Mouse (Mus musculus) brain, adult 2 months (tissue): Measurements from ENCODE around the gene Cyth1.
A peak's percentile ranks its signal among the peaks of the same experiment; 100 is the strongest.

Source experiments
- DNase-seq: peaks from one replicate; pipeline ENCODE4 v3.0.0; 2011; ENCODE audit warnings: low read depth, low spot score

The Cyth1 gene

DNA sequence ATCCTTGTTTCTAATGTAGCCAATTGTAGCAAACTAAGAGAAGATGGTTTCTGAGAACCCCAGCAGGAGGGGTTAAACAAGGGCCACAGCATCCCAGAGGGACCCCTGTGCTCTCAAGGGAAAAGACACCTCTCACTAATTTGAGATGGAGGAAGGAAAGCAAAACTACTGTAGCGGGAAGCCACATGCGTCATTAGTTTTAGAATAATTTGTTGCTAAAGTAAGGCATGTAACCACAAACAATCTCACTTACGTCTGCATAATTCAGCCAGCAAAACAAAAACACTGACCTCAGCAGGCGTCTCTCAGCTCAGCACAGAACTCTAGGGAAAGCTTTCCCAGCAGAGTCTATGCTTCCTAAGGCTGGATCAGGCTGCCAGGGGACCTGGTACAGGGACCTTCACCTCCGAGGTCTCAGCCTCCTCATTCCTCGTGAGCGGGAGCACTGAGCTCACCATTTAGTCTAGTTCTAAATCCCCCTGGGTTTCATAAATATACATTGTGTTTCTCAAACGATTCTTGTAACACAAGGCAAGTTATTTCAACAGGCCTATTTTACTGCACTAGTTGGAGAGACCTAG is 91.8 kb downstream of the Cyth1 start:
- no peak for DNase-seq

DNA sequence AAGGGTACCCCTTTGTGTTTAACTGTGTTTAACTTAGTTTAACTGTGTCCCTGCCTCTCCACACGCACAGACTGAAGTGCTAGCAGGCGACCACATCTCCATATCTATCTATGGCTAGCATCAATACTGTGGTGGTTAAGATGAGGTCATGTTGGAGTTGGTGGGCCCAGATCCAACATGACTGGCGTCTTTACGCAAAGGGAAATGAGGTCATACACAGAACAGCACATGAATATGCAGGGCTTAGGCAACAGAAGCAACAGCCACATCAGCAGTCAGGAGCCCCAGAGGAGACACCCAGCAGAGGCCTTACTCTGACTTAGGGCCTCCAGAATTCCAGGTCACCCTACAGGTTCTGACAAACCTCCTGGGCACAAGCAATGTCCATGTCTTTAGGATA is 95.4 kb downstream of the Cyth1 start:
- no peak for DNase-seq

DNA sequence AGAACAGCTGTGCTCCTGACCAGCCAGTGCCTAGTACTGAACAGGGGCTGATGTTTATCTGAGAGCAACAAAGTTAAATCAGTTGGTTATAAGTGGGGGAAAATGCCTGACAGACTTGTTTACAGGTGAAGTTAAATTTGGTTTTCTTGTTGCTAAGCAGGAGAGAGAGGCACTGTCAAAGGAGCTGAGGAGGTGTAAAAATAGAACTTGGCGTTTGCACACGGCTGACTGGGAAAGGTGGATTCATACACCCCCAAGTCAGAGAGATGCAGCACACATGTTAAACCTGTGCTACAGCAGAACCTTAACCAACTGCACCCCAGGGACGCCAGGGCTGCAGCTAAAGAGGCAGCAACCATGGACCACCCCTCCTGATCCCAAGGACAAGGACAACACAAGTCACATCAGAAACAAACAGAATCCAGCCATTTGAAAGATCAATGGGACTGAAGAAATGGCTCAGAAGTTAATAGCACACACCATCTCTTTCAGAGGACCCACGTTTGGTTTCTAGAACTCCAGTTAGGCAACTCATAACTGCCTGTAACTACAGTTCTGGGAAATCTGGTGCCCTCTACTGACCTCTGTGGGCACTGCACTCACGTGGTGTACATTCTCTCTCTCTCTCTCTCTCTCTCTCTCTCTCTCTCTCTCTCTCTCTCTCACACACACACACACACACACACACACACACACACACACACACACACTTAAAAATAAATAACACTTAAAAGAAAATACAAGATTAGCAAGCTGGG is 96.8 kb downstream of the Cyth1 start:
- peak; percentile 75 for DNase-seq

DNA sequence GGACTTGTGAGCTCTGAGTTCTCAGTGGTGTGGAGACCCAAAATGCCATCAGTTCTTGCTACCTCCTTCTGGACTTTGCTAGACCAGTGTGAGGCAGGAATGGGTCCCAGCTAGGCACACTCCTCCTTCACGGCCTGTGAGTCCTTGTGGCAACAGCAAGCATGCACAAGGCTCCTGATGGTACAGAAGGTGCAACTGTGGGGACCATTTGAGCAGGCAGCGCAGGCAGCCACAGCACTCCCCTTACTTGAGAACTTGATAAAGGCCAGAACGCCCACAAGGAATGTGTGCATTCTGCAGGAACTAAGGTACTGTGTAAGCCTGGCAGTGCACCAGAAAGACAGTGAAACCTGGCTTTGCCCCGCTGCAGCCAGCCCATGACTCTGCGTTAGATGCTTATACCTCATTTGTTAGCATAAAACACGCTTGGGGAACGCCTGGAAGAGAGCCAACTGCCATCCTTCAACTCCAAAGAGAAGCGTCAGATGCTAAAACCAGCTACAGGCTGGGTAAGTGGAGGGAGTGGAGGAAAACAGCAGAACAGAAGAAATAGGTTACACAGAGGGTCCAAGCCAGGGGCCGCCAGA is 98.2 kb downstream of the Cyth1 start:
- DNase-seq = peak; percentile 87

DNA sequence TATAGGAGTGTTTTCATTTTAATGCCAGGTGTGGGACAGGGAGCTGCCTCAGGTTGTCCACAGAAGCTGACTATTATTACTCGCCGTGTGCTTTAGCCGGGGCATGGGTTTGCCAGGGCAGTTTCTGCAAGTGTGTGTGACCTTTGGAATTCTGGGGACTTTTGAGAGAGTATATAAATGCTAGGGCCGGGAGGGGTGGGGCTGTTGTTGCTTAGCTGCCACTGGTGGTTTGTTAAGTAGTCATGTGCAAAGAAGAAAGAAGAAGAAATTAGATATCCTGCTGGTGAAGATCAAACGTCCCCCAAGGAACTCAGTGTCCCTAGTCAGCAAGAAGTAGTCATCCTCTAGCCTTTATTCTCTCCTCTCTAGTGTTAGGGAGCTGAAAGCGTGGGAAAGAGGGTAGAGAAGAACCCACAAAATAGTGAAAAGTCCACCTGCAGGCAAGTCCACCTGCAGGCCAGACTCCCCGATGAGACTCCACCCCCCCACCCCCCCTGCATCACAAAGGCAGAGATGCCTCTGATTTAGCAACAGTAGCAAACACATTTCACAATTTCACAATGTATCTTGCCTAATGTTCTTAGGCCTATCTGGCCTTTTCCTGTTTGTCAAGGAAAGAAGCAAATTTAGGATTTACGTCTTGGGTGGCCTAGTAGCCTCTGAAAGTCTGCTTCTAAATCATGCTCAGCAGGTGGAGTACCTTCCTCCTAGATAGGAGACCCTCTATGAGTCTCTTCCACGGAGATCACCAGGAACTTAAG is 100.3 kb downstream of the Cyth1 start:
- no peak for DNase-seq

DNA sequence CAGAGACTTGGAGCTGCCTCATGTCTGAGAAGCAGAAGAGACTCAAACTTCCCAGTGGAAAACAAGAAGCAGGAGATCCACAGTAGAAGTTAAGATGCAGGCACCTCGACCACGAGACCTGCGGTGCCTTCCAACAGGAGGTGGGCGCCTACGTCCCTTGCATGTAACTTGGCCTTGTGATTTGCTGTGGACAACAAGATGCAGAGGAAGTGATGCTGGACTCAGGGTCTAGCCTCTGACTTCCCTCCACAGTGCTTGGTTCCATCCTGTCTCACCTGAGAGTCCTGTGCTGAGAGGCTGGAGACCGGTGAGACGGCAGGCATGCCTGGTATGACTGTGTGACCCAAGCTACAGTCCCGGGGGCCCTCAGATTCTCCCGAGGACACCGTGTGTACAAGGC is 101.9 kb downstream of the Cyth1 start:
- DNase-seq = no peak

DNA sequence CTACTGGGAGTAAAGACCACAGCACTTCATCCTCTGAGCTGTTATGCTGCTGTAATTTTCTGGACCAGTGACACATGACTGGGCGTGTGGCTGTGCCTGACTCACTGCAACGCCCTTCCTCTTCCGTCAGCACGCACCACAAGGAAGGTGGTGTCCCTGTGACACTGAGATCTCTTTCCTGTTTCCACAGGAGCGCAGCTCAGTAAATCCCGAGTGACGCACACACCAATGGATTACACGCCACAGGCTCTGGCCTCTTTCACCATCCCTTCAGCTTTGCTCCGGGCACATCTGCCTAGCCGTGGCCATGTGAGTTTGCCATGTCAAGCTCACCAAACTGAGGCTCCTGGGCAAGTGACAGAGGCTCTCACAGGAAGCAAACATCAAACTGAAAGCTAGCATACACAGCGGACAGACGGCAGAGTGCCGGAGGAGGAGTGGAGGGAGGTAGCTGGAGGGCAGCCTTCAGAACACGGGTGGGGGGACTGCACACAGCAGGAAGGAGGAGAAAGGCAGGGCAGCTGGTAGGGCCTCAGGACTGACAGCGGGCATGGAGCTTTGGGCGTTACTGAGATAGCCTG is 102.5 kb downstream of the Cyth1 start:
- peak; percentile 50 for DNase-seq

DNA sequence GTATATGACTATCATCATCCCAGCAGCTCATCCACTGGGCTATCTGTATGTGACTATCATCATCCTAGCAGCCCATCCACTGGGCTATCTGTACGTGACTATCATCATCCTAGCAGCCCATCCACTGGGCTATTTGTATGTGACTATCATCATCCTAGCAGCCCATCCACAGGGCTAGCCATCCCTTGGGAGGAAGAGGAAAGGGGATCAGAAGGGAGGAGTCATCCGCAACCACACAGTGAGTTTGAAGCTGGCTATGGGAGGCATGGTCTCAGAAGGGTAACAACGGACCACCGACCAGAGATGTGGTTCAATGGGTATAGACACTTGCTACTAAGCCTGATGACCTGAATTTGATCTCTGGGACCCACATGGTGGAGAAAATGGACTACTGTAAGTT is 103.3 kb downstream of the Cyth1 start:
- no peak for DNase-seq

DNA sequence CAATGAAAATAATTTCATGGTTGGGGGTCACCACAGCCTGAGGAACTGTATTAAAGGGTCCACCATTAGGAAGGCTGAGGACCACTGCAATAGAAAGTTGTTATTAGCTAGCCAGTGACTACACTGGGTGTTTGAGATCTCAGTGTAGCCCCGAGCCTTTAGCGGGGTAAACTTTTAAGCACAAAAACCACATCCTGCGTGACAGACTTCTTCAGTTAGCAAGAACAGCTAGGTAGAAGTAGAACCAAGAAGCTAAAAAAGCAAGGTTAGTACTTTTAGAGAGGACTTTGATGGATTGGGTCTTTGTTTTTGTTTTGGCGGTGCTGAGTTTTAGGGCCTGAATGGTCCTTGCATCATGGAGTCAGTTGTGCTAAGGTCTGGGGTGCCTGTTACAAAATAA is 104.7 kb downstream of the Cyth1 start:
- DNase-seq = no peak

DNA sequence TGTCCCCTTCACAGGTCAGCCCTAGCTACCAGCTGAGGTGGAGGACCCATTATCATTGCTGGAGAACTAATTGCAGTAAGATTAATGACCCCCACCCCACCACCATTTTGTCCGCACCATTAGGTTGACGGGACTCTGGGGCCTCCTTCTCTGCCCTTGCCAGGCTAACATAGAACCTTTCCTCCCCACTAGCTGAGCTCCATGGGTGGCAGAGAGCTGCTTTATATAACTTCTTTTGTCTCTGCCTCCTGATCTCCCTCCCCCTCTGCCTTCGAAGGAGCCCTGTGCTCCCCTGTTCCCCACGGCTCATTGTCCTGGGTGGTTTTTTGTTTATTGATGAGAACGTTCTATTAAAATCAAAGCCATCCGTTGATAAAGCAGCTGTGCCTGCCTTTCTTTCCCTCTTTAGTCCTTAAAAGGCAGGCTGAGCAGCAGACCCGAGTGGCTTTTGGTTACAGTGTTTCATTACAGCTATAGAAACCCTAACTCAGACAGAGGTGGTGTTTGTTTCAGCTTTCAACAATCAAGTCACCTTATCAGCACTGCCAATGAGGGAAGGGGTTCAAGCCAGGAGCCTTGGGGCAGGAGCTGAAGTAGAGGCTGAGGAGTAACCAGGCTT is 105.7 kb downstream of the Cyth1 start:
- peak; percentile 44 for DNase-seq

DNA sequence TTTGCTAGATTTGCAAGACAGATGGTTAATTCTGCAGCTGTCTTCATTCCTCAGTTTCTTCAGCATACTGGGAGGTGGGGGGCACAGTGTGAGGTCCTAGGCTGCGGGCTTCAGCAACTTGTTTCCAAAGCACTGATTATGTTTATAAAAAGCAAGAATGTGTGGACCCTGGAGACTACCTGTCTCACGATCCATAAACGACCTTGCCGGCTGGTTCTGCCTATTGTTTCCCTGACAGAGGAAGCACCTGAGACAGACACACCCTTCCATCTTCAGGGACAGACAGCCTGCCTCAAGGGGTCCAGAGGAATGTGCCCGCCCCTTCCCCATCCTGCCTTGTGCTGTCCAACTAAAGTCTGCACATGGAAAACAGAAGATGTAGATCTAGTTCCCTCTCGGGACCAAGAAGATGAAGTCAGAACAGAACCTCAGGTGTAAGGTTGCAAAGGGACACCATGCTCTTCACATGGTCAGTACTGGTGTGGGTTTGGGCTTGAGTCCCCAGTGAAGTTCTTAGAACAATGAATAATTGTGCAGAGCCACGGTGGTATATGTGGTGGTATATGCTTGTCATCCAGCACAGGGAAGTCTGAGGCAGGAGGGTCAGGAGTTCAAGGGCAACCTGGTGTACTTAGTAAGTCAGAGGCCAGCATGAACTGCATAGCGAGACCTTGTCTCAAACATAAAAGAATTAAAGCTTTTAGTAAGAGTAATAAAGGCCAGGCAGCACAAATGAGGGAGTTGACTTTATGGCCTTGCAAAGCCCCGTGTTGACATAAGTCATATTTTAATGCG is 107.4 kb downstream of the Cyth1 start:
- DNase-seq = no peak

DNA sequence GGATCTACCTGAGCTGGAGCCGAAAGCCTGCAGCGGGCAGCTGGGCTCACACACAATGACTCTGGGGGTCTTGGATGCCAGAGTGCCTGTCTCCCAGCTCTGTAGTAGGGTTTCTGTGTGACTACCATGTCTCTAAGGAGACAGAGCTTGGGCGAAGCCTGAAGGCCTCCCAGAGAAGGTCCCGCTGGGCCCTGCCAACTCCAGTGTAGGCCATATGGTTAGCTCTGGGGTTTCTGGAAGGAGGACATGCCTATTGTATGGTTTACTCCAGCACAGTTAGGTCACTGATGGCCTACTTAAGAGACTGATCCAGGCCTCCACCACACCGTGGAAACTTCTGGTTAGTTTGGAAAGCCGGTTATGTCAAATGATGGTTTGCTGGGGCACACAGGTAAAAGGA is 110.0 kb downstream of the Cyth1 start:
- peak; percentile 85 for DNase-seq

DNA sequence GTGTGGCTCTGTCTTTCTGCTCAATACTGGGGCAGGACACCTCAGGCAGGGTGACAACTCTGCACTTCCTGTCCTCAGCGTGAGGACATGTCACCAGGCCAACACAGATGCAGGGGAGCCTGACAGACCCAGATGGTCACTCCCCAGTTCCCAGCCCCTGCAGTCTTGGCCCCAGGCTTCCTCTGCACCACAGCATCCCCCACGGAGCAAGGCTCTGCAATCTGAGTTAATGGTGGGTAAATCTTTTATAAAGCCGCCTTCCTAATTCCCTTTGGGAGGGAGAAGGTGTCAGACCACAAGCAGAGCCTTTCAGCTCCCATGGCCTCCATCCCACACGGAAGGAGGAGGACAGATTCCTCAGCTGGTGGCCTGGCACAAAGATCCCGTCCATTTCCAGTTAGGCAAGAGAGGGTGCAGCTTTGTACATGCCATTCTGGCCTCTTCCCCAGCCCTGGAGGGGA is 112.2 kb downstream of the Cyth1 start:
- DNase-seq = peak; percentile 40

DNA sequence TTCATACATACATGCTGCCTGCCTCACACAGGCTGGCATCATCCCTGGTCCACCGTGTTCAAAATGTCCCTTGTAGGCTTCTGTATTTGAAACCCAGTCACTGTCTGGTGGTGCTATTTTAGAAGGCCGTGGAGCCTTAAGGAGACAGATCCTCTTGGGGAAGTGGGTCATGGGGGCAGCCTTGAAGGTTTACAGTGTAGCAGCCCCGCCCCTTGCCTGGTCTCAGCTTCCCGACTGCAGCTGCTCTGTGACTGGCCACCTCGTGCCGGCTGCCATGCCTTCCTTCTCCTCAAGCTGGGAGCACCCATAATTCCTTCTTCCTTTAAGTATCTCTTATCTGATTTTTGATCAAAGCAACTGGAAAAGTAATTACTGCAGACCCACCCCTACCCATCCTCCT is 113.1 kb downstream of the Cyth1 start:
- DNase-seq = no peak

DNA sequence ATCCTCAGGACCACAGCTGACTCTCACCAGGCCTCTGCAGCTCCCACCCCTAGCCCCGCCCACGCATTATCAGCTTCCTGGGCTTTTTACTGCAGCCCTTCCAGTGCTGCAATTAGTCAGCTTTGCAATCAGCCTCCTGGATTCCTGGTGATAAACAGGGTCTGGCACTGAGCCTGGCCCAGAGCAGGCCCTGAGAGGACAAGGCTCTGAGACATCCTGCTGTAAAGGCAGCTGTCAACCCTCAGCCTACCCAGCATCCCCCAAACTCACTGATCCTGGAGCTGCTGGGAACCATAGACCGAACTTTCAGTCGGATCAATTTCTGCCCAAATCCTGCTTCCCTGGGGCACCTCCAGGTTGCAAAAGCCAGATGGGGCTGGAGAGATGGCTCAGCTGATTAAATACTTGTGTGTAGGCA is 114.6 kb downstream of the Cyth1 start:
- peak; percentile 86 for DNase-seq

DNA sequence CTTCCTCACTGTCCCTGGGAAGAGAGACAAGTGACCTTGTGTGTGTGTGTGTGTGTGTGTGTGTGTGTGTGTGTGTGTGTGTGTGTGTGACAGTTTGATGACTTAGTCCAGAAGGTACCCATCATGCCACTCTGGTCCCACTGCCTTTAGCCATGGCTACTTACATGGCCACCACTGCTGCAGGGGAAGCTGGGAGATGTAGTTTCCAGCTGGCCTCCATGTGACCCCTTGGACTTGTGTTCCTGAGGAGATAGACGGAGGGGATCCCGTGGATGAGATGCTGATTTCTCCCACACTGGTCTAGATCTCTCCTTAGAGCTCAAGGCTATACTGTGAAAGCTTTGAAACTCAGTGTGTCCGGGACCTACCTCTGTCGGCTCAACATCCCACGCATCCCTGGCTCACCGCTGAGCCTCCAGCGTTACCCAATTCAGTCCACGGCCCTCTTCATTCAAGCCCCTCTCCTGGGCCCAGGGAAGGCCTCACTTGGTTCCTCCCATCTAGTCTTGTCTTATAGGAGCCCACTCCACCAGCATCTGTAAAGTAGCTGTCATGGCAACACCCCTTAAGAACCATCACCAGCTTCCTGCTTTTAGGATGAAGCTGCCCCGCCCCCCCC is 115.2 kb downstream of the Cyth1 start:
- DNase-seq = peak; percentile 52

DNA sequence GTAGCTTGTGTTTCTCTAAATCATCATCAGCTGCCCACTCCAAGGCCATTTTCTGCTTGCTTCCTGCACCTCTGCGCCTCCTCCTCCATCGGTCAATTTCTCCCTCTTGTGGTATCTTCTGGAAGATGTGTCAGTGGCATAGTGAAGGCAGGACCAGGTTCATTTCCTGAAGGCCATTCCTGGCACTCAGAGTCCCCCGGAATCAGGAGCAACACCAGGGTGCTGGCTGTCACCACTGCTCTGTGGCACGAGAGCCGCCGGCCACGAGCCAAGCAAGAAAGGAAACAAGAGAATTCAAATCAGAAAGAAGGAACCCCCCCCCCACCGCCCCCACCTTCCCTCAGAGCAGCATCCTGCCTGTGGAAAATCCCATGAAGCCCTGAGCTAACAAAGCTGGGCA is 116.3 kb downstream of the Cyth1 start:
- DNase-seq = no peak

DNA sequence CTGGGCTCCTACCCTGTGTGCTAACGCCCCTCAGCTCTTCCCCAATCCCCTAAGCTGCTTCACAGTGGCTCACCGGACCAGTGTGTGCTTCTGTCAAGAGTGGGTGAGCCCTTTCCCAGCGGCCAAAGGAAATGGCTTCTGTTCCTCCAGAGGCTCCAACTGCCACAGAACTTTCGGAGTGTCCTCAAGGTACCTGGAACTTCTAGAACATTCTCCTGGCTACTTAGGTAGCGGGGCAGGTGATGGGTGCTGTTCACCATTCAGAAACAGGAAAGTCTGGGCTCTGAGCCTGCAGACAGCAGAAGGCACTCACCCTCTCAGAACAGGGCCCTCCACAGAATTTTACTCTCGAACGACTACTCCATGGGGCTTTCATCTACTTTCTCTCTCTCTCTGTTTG is 117.9 kb downstream of the Cyth1 start, which contains the start of gene Dnah17:
Gene Dnah17, minus strand, starts transcription at position 101 of the 400 bp plus-strand sequence.
- DNase-seq = no peak

DNA sequence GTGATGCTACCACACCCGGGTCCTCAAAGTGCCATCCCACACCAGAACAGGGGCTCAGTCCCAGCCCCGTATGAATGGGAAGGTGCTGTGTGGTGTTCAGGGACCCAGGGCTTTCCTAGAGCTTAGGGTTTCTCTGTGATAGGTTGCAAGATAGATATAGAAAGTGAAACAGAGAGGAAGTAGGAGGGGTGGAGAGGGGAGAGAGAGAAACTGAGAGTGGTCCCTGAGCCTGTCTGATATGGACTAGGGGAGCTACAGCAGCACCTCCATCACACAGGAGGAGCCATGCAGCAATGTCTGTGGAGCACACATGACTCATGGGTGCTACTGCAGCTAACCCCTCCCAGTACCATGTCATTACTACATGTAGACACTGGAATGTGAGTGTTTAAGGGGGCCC is 118.6 kb downstream of the Cyth1 start:
- no peak for DNase-seq

DNA sequence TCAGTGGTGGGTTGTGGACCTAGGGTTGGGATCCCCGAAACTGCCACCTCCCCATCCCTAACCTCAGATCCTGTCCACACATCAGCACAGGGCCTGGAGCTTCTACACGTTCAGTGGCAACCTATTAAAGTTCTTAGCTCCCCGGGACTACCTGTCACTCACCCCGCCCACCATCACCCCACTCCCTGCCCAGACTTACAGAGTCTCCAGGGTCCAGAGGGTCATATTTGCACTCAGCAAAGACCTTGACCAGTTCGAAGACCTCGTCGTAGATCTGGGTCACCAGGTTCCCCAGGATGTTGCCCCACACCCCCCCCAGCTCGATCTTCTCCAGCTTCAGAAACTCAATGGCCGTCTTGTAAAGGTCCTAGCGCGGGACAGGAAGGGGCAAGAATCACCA is 126.8 kb downstream of the Cyth1 start:
- no peak for DNase-seq
